Mouse (Mus musculus): ENCODE measurements around the gene Fgf8.

- TF ChIP-seq CTCF (IDR thresholded peaks at IDR 0.05; ENCODE audit: low read depth, low read length), result no peak
- no peak for TF ChIP-seq POLR2A (IDR thresholded peaks at IDR 0.05; ENCODE audit: insufficient read depth, low read length)
- TF ChIP-seq EP300 (IDR thresholded peaks at IDR 0.05; ENCODE audit: insufficient read depth, low read depth, low read length), result no peak
These were observed 8.0 kb downstream of the Fgf8 start for GRCm38 (mm10) chr19:45734762-45735161.

Data from ES-Bruce4 (cell line).